Comparison of ENCODE assay signal across 31 mouse cellular contexts in genomic region chr5:134521131-134521530, GRCm38 (mm10). TPM values are rescaled to one million over a fixed set of nuclear protein-coding genes. Genes with fewer than 3 reads are reported as not detected.
DNase-seq lines count a peak whose midpoint lies in the region; ATAC-seq and TF ChIP-seq lines count a peak whose summit lies in the region.
"Had no signal": no experiment of that assay in that cellular context is flagged by ENCODE, and none has a peak within 500 bp of the region (broad histone marks: within the 10 kb centered on the region; RNA-seq: fewer than 3 reads in every experiment).

No protein-coding gene starts in this region.

- 80% methylated on average over 2 of the region's 2 CpGs for WGBS in forebrain, embryonic 13.5 days
- 75% methylated on average over 2 of the region's 2 CpGs for WGBS in forebrain, embryonic 12.5 days
- WGBS in hindbrain, postnatal 0 days = 52% methylated on average over 2 of the region's 2 CpGs
- 57% methylated on average over 2 of the region's 2 CpGs for WGBS in hindbrain, embryonic 16.5 days
- WGBS in midbrain, embryonic 15.5 days = 67% methylated on average over 2 of the region's 2 CpGs
- 57% methylated on average over 2 of the region's 2 CpGs for WGBS in midbrain, postnatal 0 days

- peak; percentile 63; the same call in 1 of the 2 replicates for ATAC-seq in forebrain, embryonic 13.5 days
- ATAC-seq in forebrain, embryonic 12.5 days (ENCODE audit: low FRiP score) = no peak
- peak; percentile 43; the same call in 1 of the 2 replicates for ATAC-seq in hindbrain, postnatal 0 days
- ATAC-seq in hindbrain, embryonic 16.5 days = no peak
- ATAC-seq in midbrain, embryonic 15.5 days (replicated peaks) = 0 out of 2 replicates have a peak, but pooled peaks have one; percentile 18
- no peak for ATAC-seq in midbrain, postnatal 0 days (ENCODE audit: low FRiP score)
- ATAC-seq in megakaryocyte progenitor cell, adult 5-6 weeks (replicated peaks; ENCODE audit: poor library complexity) = no peak
- ATAC-seq: intestine, embryonic 16.5 days had no signal

- H3K36me3 ChIP-seq in forebrain, embryonic 13.5 days (ENCODE audit: poor library complexity, severe bottlenecking) = peaks cover 82% of the 10 kb centered on the region
- H3K36me3 ChIP-seq in forebrain, embryonic 12.5 days (replicated peaks) = peaks cover 70% of the 10 kb centered on the region
- H3K36me3 ChIP-seq in hindbrain, postnatal 0 days (ENCODE audit: insufficient read depth, low read length) = peaks cover 40% of the 10 kb centered on the region
- H3K36me3 ChIP-seq in hindbrain, embryonic 16.5 days (ENCODE audit: control insufficient read depth, insufficient read depth, low read length) = peaks cover 53% of the 10 kb centered on the region
- peaks cover 50% of the 10 kb centered on the region for H3K36me3 ChIP-seq in midbrain, embryonic 15.5 days (replicated peaks)
- peaks cover 56% of the 10 kb centered on the region for H3K36me3 ChIP-seq in midbrain, postnatal 0 days (ENCODE audit: insufficient read depth, low read length)

- peak overlapping the region; percentile 44; the same call in 1 of the 2 replicates for H3K27ac ChIP-seq in forebrain, embryonic 13.5 days
- no peak overlapping the region for H3K27ac ChIP-seq in forebrain, embryonic 12.5 days
- H3K27ac ChIP-seq in hindbrain, postnatal 0 days = no peak overlapping the region
- H3K27ac ChIP-seq in hindbrain, embryonic 16.5 days (ENCODE audit: low read depth, low read length) = no peak overlapping the region
- H3K27ac ChIP-seq in midbrain, embryonic 15.5 days = no peak overlapping the region
- H3K27ac ChIP-seq in midbrain, postnatal 0 days (ENCODE audit: low read depth, low read length) = no peak overlapping the region
- H3K27ac ChIP-seq: embryonic facial prominence, embryonic 13.5 days; hindbrain, embryonic 14.5 days; limb, embryonic 15.5 days; midbrain, embryonic 12.5 days; neural tube, embryonic 13.5 days had no signal

- peaks cover 4% of the 10 kb centered on the region; the same call in 1 of the 2 replicates for H3K4me1 ChIP-seq in forebrain, embryonic 13.5 days
- H3K4me1 ChIP-seq in forebrain, embryonic 12.5 days = no peaks in the 10 kb centered on the region
- H3K4me1 ChIP-seq in hindbrain, postnatal 0 days (ENCODE audit: insufficient read depth, low read length) = no peaks in the 10 kb centered on the region
- H3K4me1 ChIP-seq in hindbrain, embryonic 16.5 days (ENCODE audit: control insufficient read depth, insufficient read depth, low read depth, low read length) = no peaks in the 10 kb centered on the region
- H3K4me1 ChIP-seq in midbrain, embryonic 15.5 days = no peaks in the 10 kb centered on the region
- H3K4me1 ChIP-seq in midbrain, postnatal 0 days (ENCODE audit: insufficient read depth, low read length) = no peaks in the 10 kb centered on the region
- H3K4me1 ChIP-seq: embryonic facial prominence, embryonic 13.5 days; limb, embryonic 15.5 days; midbrain, embryonic 12.5 days; neural tube, embryonic 13.5 days had no signal

- no peak overlapping the region for H3K4me3 ChIP-seq in forebrain, embryonic 13.5 days
- no peak overlapping the region for H3K4me3 ChIP-seq in forebrain, embryonic 12.5 days (replicated peaks)
- H3K4me3 ChIP-seq in hindbrain, postnatal 0 days (ENCODE audit: low read length) = no peak overlapping the region
- H3K4me3 ChIP-seq in hindbrain, embryonic 16.5 days (ENCODE audit: low read length) = no peak overlapping the region
- H3K4me3 ChIP-seq in midbrain, embryonic 15.5 days = no peak overlapping the region
- no peak overlapping the region for H3K4me3 ChIP-seq in midbrain, postnatal 0 days (ENCODE audit: low read depth, low read length)
- H3K4me3 ChIP-seq: embryonic facial prominence, embryonic 13.5 days; erythroblast, embryonic 14.5 days; heart, embryonic 12.5 days; limb, embryonic 15.5 days; midbrain, embryonic 12.5 days; myocyte; neural tube, embryonic 13.5 days had no signal

- no peak for TF ChIP-seq CTCF in hindbrain, postnatal 0 days (IDR thresholded peaks at IDR 0.05; ENCODE audit: low read depth)
- TF ChIP-seq CTCF in midbrain, postnatal 0 days (IDR thresholded peaks at IDR 0.05) = no peak

- H3K9ac ChIP-seq in forebrain, embryonic 13.5 days = no peak overlapping the region
- no peak overlapping the region for H3K9ac ChIP-seq in forebrain, embryonic 12.5 days
- no peak overlapping the region for H3K9ac ChIP-seq in hindbrain, postnatal 0 days (replicated peaks; ENCODE audit: low read length)
- no peak overlapping the region for H3K9ac ChIP-seq in hindbrain, embryonic 16.5 days (ENCODE audit: low read depth, low read length)
- no peak overlapping the region for H3K9ac ChIP-seq in midbrain, embryonic 15.5 days
- H3K9ac ChIP-seq in midbrain, postnatal 0 days (replicated peaks; ENCODE audit: low read length, poor library complexity, severe bottlenecking) = no peak overlapping the region
- H3K9ac ChIP-seq: embryonic facial prominence, embryonic 13.5 days; heart, embryonic 12.5 days; hindbrain, embryonic 14.5 days; limb, embryonic 15.5 days; midbrain, embryonic 12.5 days; neural tube, embryonic 13.5 days had no signal

- H3K27me3 ChIP-seq in forebrain, embryonic 13.5 days = no peaks in the 10 kb centered on the region
- H3K27me3 ChIP-seq in forebrain, embryonic 12.5 days = no peaks in the 10 kb centered on the region
- no peaks in the 10 kb centered on the region for H3K27me3 ChIP-seq in hindbrain, postnatal 0 days (ENCODE audit: insufficient read depth, low read length)
- H3K27me3 ChIP-seq in hindbrain, embryonic 16.5 days (replicated peaks; ENCODE audit: control insufficient read depth, insufficient read depth, low read length) = no peaks in the 10 kb centered on the region
- no peaks in the 10 kb centered on the region for H3K27me3 ChIP-seq in midbrain, embryonic 15.5 days (replicated peaks)
- no peaks in the 10 kb centered on the region for H3K27me3 ChIP-seq in midbrain, postnatal 0 days (ENCODE audit: insufficient read depth, low read length)
- H3K27me3 ChIP-seq: embryonic facial prominence, embryonic 13.5 days; heart, embryonic 12.5 days; limb, embryonic 15.5 days; midbrain, embryonic 12.5 days; neural tube, embryonic 13.5 days had no signal

- H3K4me2 ChIP-seq in forebrain, embryonic 13.5 days = no peak overlapping the region
- H3K4me2 ChIP-seq in forebrain, embryonic 12.5 days = no peak overlapping the region
- H3K4me2 ChIP-seq in hindbrain, postnatal 0 days (ENCODE audit: low read depth, low read length) = no peak overlapping the region
- no peak overlapping the region for H3K4me2 ChIP-seq in hindbrain, embryonic 16.5 days (ENCODE audit: low read length)
- H3K4me2 ChIP-seq in midbrain, embryonic 15.5 days = no peak overlapping the region
- no peak overlapping the region for H3K4me2 ChIP-seq in midbrain, postnatal 0 days (ENCODE audit: low read depth, low read length, poor library complexity, severe bottlenecking)
- H3K4me2 ChIP-seq: embryonic facial prominence, embryonic 13.5 days; heart, embryonic 12.5 days; hindbrain, embryonic 14.5 days; limb, embryonic 15.5 days; midbrain, embryonic 12.5 days; neural tube, embryonic 13.5 days had no signal

- no peak for DNase-seq in hindbrain, postnatal 0 days (ENCODE audit: low spot score)
- no peak for DNase-seq in midbrain, postnatal 0 days (ENCODE audit: low spot score)
- no peak for DNase-seq in cerebellum, adult 9-11 months
- DNase-seq: adrenal gland, postnatal 36 days; cerebellum, adult 18-20 months; cerebellum, postnatal 25 days; embryo, embryonic 11 days; gastrocnemius, postnatal 10 days; heart, postnatal 10 days; kidney, adult 9 months; kidney, postnatal 36 days; left cerebral cortex, postnatal 4 days; lung, postnatal 10 days; retina, postnatal 1 day; right cerebral cortex, postnatal 25 days had no signal

- no peaks in the 10 kb centered on the region for H3K9me3 ChIP-seq in forebrain, embryonic 13.5 days (replicated peaks)
- H3K9me3 ChIP-seq in forebrain, embryonic 12.5 days = no peaks in the 10 kb centered on the region
- no peaks in the 10 kb centered on the region for H3K9me3 ChIP-seq in hindbrain, postnatal 0 days (ENCODE audit: low read length)
- no peaks in the 10 kb centered on the region for H3K9me3 ChIP-seq in hindbrain, embryonic 16.5 days (ENCODE audit: control insufficient read depth, low read length)
- no peaks in the 10 kb centered on the region for H3K9me3 ChIP-seq in midbrain, embryonic 15.5 days
- no peaks in the 10 kb centered on the region for H3K9me3 ChIP-seq in midbrain, postnatal 0 days (ENCODE audit: low read length)
- H3K9me3 ChIP-seq: embryonic facial prominence, embryonic 13.5 days; limb, embryonic 15.5 days; midbrain, embryonic 12.5 days; neural tube, embryonic 13.5 days had no signal

RNA-seq across cellular contexts. Expression of gene Clip2, which starts 31.1 kb away (rescaled TPM):
- 9.4 and 11.4 TPM in 2 replicates for polyA plus RNA-seq in forebrain, embryonic 13.5 days (2015; fragmentation: Nextera tagmentation; extraction: Ambion mirVana)
- polyA plus RNA-seq in forebrain, embryonic 12.5 days (2016; fragmentation: Nextera tagmentation; extraction: Ambion mirVana) = 9.8 and 11.1 TPM in 2 replicates
- 133 and 150 TPM in 2 replicates for total RNA-seq in hindbrain, postnatal 0 days (2014; rRNA removed)
- polyA plus RNA-seq in hindbrain, postnatal 0 days (2015; fragmentation: Nextera tagmentation; extraction: Ambion mirVana) = 10.7 and 10.9 TPM in 2 replicates
- polyA plus RNA-seq in hindbrain, embryonic 16.5 days (2015; fragmentation: Nextera tagmentation; extraction: Ambion mirVana) = 14.4 and 15.8 TPM in 2 replicates
- 16.1 and 16.9 TPM in 2 replicates for polyA plus RNA-seq in midbrain, embryonic 15.5 days (2015; fragmentation: Nextera tagmentation; extraction: Ambion mirVana)
- 148 and 153 TPM in 2 replicates for total RNA-seq in midbrain, postnatal 0 days (2014; rRNA removed)
- 13.1 TPM in 2 replicates for polyA plus RNA-seq in midbrain, postnatal 0 days (2015; fragmentation: Nextera tagmentation; extraction: Ambion mirVana)
- 2.1 and 2.2 TPM in 2 replicates for total RNA-seq in megakaryocyte progenitor cell, adult 5-6 weeks (2015)
- total RNA-seq in megakaryocyte progenitor cell, adult 5-6 weeks (2017) = 4.0 and 17.6 TPM in 2 replicates

RNA-seq across cellular contexts. Expression of gene Syna, which starts 38.8 kb away (rescaled TPM):
- polyA plus RNA-seq in forebrain, embryonic 13.5 days (2015; fragmentation: Nextera tagmentation; extraction: Ambion mirVana) = 0.31 and 0.52 TPM in 2 replicates
- 0.14 and 0.27 TPM in 2 replicates for polyA plus RNA-seq in forebrain, embryonic 12.5 days (2016; fragmentation: Nextera tagmentation; extraction: Ambion mirVana)
- not detected in 2 replicates for total RNA-seq in hindbrain, postnatal 0 days (2014; rRNA removed)
- 0.81 TPM in 2 replicates for polyA plus RNA-seq in hindbrain, postnatal 0 days (2015; fragmentation: Nextera tagmentation; extraction: Ambion mirVana)
- polyA plus RNA-seq in hindbrain, embryonic 16.5 days (2015; fragmentation: Nextera tagmentation; extraction: Ambion mirVana) = 0.22 and 0.45 TPM in 2 replicates
- 0.64 and 0.98 TPM in 2 replicates for polyA plus RNA-seq in midbrain, embryonic 15.5 days (2015; fragmentation: Nextera tagmentation; extraction: Ambion mirVana)
- not detected in 2 replicates for total RNA-seq in midbrain, postnatal 0 days (2014; rRNA removed)
- polyA plus RNA-seq in midbrain, postnatal 0 days (2015; fragmentation: Nextera tagmentation; extraction: Ambion mirVana) = 0.93 and 1.1 TPM in 2 replicates
- not detected in 2 replicates for total RNA-seq in megakaryocyte progenitor cell, adult 5-6 weeks (2015)
- total RNA-seq in megakaryocyte progenitor cell, adult 5-6 weeks (2017) = not detected in 2 replicates
- total RNA-seq: adrenal gland, postnatal 36 days; heart, adult 18-20 months; heart, postnatal 10 days; left cerebral cortex, postnatal 4 days; megakaryocyte, adult 5-6 weeks had no signal
- polyA plus RNA-seq: erythroblast, embryonic 14.5 days; heart, embryonic 12.5 days; intestine, embryonic 16.5 days had no signal

Comparison
In these comparisons a context has a peak if more than half of its experiments do, and no peak if none do; other contexts are left out.
1. ATAC-seq: peak in forebrain, embryonic 13.5 days (single experiment), hindbrain, postnatal 0 days (single experiment) and midbrain, embryonic 15.5 days (single experiment); none in forebrain, embryonic 12.5 days (single experiment), hindbrain, embryonic 16.5 days (single experiment), midbrain, postnatal 0 days (single experiment) and megakaryocyte progenitor cell, adult 5-6 weeks (single experiment).